Mouse (Mus musculus) spleen, adult 18-20 months (tissue): Measurements from ENCODE around the gene Ppm1l.

ENCODE experiments used
- DNase-seq, 2 experiments: peaks; one replicate each; pipeline ENCODE4 v3.0.0; 2022; ENCODE audit warnings: mixed read lengths in 2 of 2

The Ppm1l gene

GRCm38 (mm10) chr3:69502009-69502408 lies 185.3 kb downstream of the Ppm1l start:
- no peak for DNase-seq

- DNase-seq = no peak
Measured at GRCm38 (mm10) chr3:69502527-69502926, 185.9 kb downstream of the Ppm1l start.

GRCm38 (mm10) chr3:69505090-69505489 lies 188.4 kb downstream of the Ppm1l start:
- DNase-seq = peak in 1 of 2 experiments; percentile 4

GRCm38 (mm10) chr3:69506352-69506751 lies 189.7 kb downstream of the Ppm1l start:
- no peak for DNase-seq

- no peak for DNase-seq
Measured at GRCm38 (mm10) chr3:69509411-69509952, 192.8 kb downstream of the Ppm1l start.

GRCm38 (mm10) chr3:69511881-69512280 lies 195.2 kb downstream of the Ppm1l start:
- DNase-seq = no peak

GRCm38 (mm10) chr3:69512402-69512801 lies 195.7 kb downstream of the Ppm1l start:
- DNase-seq = no peak

- DNase-seq = no peak
Measured at GRCm38 (mm10) chr3:69515730-69516350, 199.2 kb downstream of the Ppm1l start.

- no peak for DNase-seq
Measured at GRCm38 (mm10) chr3:69519188-69519587, 202.5 kb downstream of the Ppm1l start.

GRCm38 (mm10) chr3:69519789-69520558 lies 203.3 kb downstream of the Ppm1l start:
- DNase-seq = no peak

- no peak for DNase-seq
Measured at GRCm38 (mm10) chr3:69522270-69522669, 205.6 kb downstream of the Ppm1l start.

- no peak for DNase-seq
Measured at GRCm38 (mm10) chr3:69524356-69525071, 207.9 kb downstream of the Ppm1l start.

GRCm38 (mm10) chr3:69525072-69525529 lies 208.4 kb downstream of the Ppm1l start:
- DNase-seq = no peak

- no peak for DNase-seq
Measured at GRCm38 (mm10) chr3:69527384-69527783, 210.7 kb downstream of the Ppm1l start.

- DNase-seq = no peak
Measured at GRCm38 (mm10) chr3:69529576-69529975, 212.9 kb downstream of the Ppm1l start.

- DNase-seq = no peak
Measured at GRCm38 (mm10) chr3:69531511-69531910, 214.8 kb downstream of the Ppm1l start.

- DNase-seq = no peak
Measured at GRCm38 (mm10) chr3:69532687-69533086, 216.0 kb downstream of the Ppm1l start.

GRCm38 (mm10) chr3:69535486-69535885 lies 218.8 kb downstream of the Ppm1l start:
- no peak for DNase-seq

GRCm38 (mm10) chr3:69535941-69536647 lies 219.4 kb downstream of the Ppm1l start:
- DNase-seq = no peak

- no peak for DNase-seq
Measured at GRCm38 (mm10) chr3:69542962-69543361, 226.3 kb downstream of the Ppm1l start.

- DNase-seq = no peak
Measured at GRCm38 (mm10) chr3:69543730-69544129, 227.1 kb downstream of the Ppm1l start.

- no peak for DNase-seq
Measured at GRCm38 (mm10) chr3:69545017-69545416, 228.4 kb downstream of the Ppm1l start.
